Mouse (Mus musculus): ENCODE measurements around the gene D10Jhu81e. TPM values are rescaled to one million over a fixed set of nuclear protein-coding genes. Genes with fewer than 3 reads are reported as not detected.

Gene D10Jhu81e
- polyA plus RNA-seq, 1 experiment from 2014 or later: 20.8 TPM

- Histone ChIP-seq H3K4me3 (no peak overlapping the region), H3K9me3 (no peaks in the 10 kb centered on the region), H3K4me1 (peaks cover 9% of the 10 kb centered on the region), H3K27me3 (ENCODE audit: poor library complexity, severe bottlenecking) (no peaks in the 10 kb centered on the region), H3K27ac (no peak overlapping the region), H3K36me3 (replicated peaks) (peaks cover 32% of the 10 kb centered on the region)
- 90% methylated on average over 16 of the region's 16 CpGs for WGBS
- no peak for DNase-seq (ENCODE audit: extremely low spot score, low spot score)
These were observed 9.1 kb downstream of the D10Jhu81e start for GRCm38 (mm10) chr10:78160369-78161095.

- Histone ChIP-seq H3K27ac (no peak overlapping the region), H3K27me3 (ENCODE audit: poor library complexity, severe bottlenecking) (no peaks in the 10 kb centered on the region), H3K4me3 (peak overlapping the region; percentile 32; the same call in 1 of the 2 replicates), H3K9me3 (no peaks in the 10 kb centered on the region), H3K4me1 (peaks cover 9% of the 10 kb centered on the region), H3K36me3 (replicated peaks) (peaks cover 26% of the 10 kb centered on the region)
- peak; percentile 83 for DNase-seq (ENCODE audit: extremely low spot score, low spot score)
- WGBS: 3% methylated on average over 7 of the region's 7 CpGs
These were observed 9.7 kb downstream of the D10Jhu81e start for GRCm38 (mm10) chr10:78159906-78160305.

DNA sequence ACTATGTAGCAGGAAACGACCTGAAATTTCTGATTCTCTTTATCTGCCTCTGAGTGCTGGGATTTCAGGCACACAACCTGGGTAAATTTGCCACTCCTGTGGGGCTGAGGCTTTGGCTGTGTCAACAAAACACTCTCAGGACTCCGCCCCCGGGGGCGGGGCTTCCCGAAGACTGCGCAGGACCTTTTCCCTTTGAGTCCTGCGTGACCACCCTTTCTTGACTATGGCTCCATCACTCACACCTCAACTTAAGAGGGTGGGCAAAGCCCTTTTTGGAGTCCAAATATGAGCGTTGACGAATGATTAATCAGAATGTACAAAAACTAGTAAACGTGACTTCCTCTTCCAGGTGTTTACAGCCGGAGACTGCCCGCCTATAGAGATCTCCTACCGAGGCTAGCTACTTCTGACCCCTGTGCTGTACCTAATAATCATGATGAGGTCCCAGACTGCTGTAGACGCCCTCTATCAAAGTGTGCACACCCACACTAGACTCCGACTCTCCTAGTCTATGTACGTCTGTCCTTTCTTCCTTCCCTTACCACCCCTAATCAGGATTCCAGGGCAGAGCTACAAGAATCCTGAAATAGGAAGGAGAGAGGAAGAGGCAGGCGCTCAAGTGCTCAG, 10.2 kb downstream of the D10Jhu81e start:
- Histone ChIP-seq H3K27ac (no peak overlapping the region), H3K9me3 (no peaks in the 10 kb centered on the region), H3K27me3 (ENCODE audit: poor library complexity, severe bottlenecking) (no peaks in the 10 kb centered on the region), H3K36me3 (replicated peaks) (peaks cover 21% of the 10 kb centered on the region), H3K4me1 (peaks cover 9% of the 10 kb centered on the region), H3K4me3 (peak overlapping the region; percentile 32)
- 17% methylated on average over 17 of the region's 17 CpGs for WGBS
- no peak for DNase-seq (ENCODE audit: extremely low spot score, low spot score)

GRCm38 (mm10) chr10:78158041-78158440, 11.5 kb downstream of the D10Jhu81e start:
- Histone ChIP-seq H3K4me1 (peaks cover 9% of the 10 kb centered on the region), H3K27me3 (ENCODE audit: poor library complexity, severe bottlenecking) (no peaks in the 10 kb centered on the region), H3K27ac (no peak overlapping the region), H3K36me3 (replicated peaks) (peaks cover 10% of the 10 kb centered on the region), H3K9me3 (no peaks in the 10 kb centered on the region), H3K4me3 (no peak overlapping the region)
- 88% methylated on average over 15 of the region's 15 CpGs for WGBS
- DNase-seq (ENCODE audit: extremely low spot score, low spot score): no peak

- H3K4me1 ChIP-seq: peaks cover 9% of the 10 kb centered on the region
- no peaks in the 10 kb centered on the region; the same call in 1 of the 2 replicates for H3K36me3 ChIP-seq (replicated peaks)
- no peak for DNase-seq (ENCODE audit: extremely low spot score, low spot score)
- H3K27ac ChIP-seq: no peak overlapping the region
- H3K9me3 ChIP-seq: no peaks in the 10 kb centered on the region
- no peak overlapping the region for H3K4me3 ChIP-seq
- no peaks in the 10 kb centered on the region for H3K27me3 ChIP-seq (ENCODE audit: poor library complexity, severe bottlenecking)
- 84% methylated on average over 6 of the region's 6 CpGs for WGBS
These were observed 12.7 kb downstream of the D10Jhu81e start for GRCm38 (mm10) chr10:78156926-78157325.

DNA sequence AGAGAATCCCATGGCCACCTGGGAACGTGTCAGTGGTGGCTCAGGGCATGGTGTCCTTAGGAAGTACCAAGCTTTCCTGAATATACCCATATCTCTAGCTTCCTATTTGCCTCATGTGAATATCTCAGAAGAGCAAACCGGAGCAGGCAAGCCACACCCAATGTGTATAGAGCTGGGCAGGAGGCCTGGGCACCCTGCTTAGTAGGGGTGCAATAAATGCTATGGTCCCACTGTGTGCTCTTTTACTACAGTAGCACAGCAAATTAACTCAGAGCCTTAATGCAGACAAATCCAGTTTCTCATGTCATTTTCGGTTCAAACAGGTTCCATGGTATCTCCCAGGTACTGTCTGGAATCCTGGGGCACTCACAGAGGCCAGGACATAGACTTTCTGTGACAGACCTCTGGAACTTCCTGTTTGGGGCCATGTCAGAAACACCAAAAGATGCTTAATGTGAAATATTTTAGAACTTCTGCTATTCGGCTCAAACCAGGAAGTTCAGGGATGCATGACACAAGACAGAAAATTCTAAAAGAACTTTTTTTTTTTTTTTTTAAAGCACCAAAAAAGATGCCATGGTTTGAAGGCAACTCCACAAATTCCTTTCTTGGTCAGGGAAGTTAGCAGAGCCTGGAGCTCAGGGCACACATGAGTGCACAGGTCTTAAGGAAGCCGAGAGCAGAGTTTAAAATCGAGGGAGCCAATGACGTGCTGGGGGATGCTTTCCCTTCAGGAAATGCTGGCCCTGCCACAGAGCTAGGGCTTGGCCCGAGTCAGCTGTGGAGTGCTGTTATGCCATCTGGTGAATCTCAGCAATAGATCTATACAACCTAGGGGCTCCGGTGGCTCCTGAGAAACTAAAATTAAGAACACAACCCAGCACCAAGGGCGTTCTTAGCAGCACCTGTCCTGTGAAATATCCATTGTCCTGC, 20.5 kb downstream of the D10Jhu81e start:
- H3K4me1 ChIP-seq: no peaks in the 10 kb centered on the region
- H3K27me3 ChIP-seq (ENCODE audit: poor library complexity, severe bottlenecking): no peaks in the 10 kb centered on the region
- H3K9me3 ChIP-seq: no peaks in the 10 kb centered on the region
- H3K4me3 ChIP-seq: no peak overlapping the region
- no peak overlapping the region for H3K27ac ChIP-seq
- no peaks in the 10 kb centered on the region for H3K36me3 ChIP-seq (replicated peaks)
- DNase-seq (ENCODE audit: extremely low spot score, low spot score): no peak
- WGBS: 71% methylated on average over 10 of the region's 10 CpGs

DNA sequence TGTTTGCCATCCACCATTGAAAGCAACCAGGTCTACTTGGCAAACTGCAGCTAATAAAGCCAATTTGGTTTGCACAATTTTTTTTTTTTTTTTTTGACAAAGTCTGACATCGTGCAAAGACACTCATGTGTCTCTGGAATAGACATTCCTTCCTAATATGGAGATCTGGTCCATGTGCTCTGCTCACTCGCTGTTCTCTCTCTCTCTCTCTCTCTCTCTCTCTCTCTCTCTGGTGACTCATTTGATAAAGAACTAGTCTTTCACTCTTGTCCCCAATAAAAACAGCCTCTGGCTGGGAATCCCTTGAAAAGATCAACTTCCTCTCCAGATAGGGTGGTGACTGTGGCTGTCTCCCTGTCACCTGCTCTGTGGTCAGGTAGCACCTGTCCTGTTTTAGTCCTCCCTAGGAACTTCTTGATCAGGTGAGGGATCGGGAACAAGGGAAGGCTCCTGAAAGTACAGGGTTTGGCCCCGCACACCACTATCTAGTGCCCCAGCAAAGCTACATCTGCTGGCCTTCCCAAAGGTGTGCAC, 21.6 kb downstream of the D10Jhu81e start:
- no peaks in the 10 kb centered on the region for H3K4me1 ChIP-seq

DNA sequence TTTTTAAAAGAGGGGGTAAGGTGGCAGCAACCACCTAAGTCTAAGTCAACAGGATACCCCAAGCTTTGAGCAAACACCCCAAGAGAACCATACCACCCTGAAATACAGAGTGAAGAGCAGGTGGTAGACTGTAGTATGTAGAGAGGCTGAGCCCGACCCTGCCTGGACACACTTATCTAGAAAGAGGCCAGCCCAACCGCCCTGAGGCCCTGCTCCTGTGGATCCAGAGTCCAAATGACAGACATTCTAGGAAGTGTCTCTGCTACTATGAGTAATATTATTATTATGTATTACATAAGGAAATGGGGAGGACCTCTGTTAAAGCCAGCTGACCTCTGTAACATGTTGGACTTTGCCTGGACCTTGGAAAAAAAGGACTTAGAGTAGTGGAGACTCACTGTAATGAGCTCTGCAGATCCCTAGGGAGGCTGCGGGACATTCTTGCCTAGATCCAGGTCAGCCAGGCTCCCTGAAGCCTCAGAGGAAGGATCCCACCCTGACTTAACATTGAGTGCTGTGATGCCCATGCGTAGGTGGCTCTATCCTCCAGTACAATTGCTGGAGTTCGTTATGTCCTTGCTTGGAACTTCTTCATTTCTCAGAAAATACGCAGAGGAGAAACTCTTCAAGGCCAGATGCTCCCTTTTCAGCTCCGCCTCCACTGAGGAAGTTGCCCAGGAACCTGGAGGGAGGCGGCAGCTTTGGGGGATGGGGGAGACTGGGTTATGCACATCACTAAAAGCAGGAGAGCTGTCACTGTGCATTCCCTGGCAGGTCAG, 25.7 kb downstream of the D10Jhu81e start:
- Histone ChIP-seq H3K36me3 (replicated peaks) (no peaks in the 10 kb centered on the region), H3K4me1 (peaks cover 2% of the 10 kb centered on the region; the same call in 1 of the 2 replicates), H3K9me3 (no peaks in the 10 kb centered on the region), H3K27me3 (ENCODE audit: poor library complexity, severe bottlenecking) (no peaks in the 10 kb centered on the region), H3K27ac (no peak overlapping the region), H3K4me3 (no peak overlapping the region)
- no peak for DNase-seq (ENCODE audit: extremely low spot score, low spot score)
- WGBS: 65% methylated on average over 8 of the region's 8 CpGs

More for the DNA sequence above, 21.6 kb downstream of the D10Jhu81e start:
- Histone ChIP-seq H3K36me3 (replicated peaks) (no peaks in the 10 kb centered on the region), H3K9me3 (no peaks in the 10 kb centered on the region), H3K27ac (no peak overlapping the region), H3K4me3 (no peak overlapping the region), H3K27me3 (ENCODE audit: poor library complexity, severe bottlenecking) (no peaks in the 10 kb centered on the region)
- WGBS: 82% methylated on average over 4 of the region's 4 CpGs
- no peak for DNase-seq (ENCODE audit: extremely low spot score, low spot score)

GRCm38 (mm10) chr10:78140843-78141242, 28.7 kb downstream of the D10Jhu81e start:
- Histone ChIP-seq H3K4me3 (no peak overlapping the region), H3K9me3 (no peaks in the 10 kb centered on the region), H3K36me3 (replicated peaks) (no peaks in the 10 kb centered on the region), H3K4me1 (peaks cover 15% of the 10 kb centered on the region), H3K27me3 (ENCODE audit: poor library complexity, severe bottlenecking) (no peaks in the 10 kb centered on the region), H3K27ac (no peak overlapping the region)
- DNase-seq (ENCODE audit: extremely low spot score, low spot score): no peak
- 81% methylated on average over 3 of the region's 3 CpGs for WGBS

GRCm38 (mm10) chr10:78140251-78140600, 29.4 kb downstream of the D10Jhu81e start:
- no peaks in the 10 kb centered on the region for H3K9me3 ChIP-seq
- WGBS: 85% methylated on average over 1 of the region's 1 CpGs
- peaks cover 21% of the 10 kb centered on the region for H3K4me1 ChIP-seq
- no peak overlapping the region for H3K4me3 ChIP-seq
- H3K27ac ChIP-seq: no peak overlapping the region
- no peaks in the 10 kb centered on the region for H3K36me3 ChIP-seq (replicated peaks)
- no peak for DNase-seq (ENCODE audit: extremely low spot score, low spot score)
- H3K27me3 ChIP-seq (ENCODE audit: poor library complexity, severe bottlenecking): no peaks in the 10 kb centered on the region

- Histone ChIP-seq H3K36me3 (replicated peaks) (no peaks in the 10 kb centered on the region), H3K4me3 (no peak overlapping the region), H3K27me3 (ENCODE audit: poor library complexity, severe bottlenecking) (no peaks in the 10 kb centered on the region), H3K9me3 (no peaks in the 10 kb centered on the region), H3K27ac (no peak overlapping the region), H3K4me1 (peaks cover 26% of the 10 kb centered on the region)
- no peak for DNase-seq (ENCODE audit: extremely low spot score, low spot score)
- 83% methylated on average over 11 of the region's 11 CpGs for WGBS
These were observed 29.9 kb downstream of the D10Jhu81e start for GRCm38 (mm10) chr10:78139572-78140250.
